Mouse (Mus musculus): Measurements from ENCODE around the gene Gm21497. TPM values are rescaled to one million over a fixed set of nuclear protein-coding genes. Genes with fewer than 3 reads are reported as not detected.
"Not testable (repeated sequence)": the region's sequence is repeated elsewhere in the genome, so short reads cannot be mapped to it uniquely, and the experiment has no call there.

Gene Gm21497
- polyA plus RNA-seq (2015; fragmentation: Nextera tagmentation; extraction: Ambion mirVana) = not detected in 2 replicates

DNA sequence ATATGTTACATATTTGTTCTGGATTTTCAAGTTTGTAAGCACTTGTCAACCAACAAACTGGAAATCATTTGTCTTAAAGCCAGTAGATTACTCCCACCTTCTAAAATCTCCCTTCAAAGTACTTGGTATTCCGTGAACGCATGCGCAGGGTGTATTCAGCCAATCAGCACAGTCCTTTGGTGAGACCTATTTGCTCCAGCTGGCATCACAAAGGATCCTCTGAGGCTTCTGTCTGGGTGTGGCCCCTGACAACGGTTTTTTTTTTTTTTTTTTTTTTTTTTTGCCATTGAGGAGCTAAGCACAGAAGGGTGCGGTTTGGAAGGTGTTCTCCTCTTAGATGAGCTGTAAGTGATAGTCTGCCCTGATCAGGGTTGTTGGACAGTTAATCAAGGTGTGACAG, at the start of gene Gm21497:
TSS of gene Gm21497 (plus strand) at position 301 of the 400 bp plus-strand sequence.
- H3K4me3 ChIP-seq (replicated peaks); H3K27ac ChIP-seq; H3K9ac ChIP-seq; ATAC-seq (replicated peaks; ENCODE audit: low FRiP score); H3K4me2 ChIP-seq; H3K36me3 ChIP-seq; H3K9me3 ChIP-seq (replicated peaks); H3K27me3 ChIP-seq; H3K4me1 ChIP-seq: not testable (repeated sequence)
- no CpG with 5 or more reads among the region's 5 CpGs for WGBS

Measured in kidney, embryonic 15.5 days (tissue).